Mouse (Mus musculus): ENCODE results near the gene Exosc5.

Exosc5 gene

DNA sequence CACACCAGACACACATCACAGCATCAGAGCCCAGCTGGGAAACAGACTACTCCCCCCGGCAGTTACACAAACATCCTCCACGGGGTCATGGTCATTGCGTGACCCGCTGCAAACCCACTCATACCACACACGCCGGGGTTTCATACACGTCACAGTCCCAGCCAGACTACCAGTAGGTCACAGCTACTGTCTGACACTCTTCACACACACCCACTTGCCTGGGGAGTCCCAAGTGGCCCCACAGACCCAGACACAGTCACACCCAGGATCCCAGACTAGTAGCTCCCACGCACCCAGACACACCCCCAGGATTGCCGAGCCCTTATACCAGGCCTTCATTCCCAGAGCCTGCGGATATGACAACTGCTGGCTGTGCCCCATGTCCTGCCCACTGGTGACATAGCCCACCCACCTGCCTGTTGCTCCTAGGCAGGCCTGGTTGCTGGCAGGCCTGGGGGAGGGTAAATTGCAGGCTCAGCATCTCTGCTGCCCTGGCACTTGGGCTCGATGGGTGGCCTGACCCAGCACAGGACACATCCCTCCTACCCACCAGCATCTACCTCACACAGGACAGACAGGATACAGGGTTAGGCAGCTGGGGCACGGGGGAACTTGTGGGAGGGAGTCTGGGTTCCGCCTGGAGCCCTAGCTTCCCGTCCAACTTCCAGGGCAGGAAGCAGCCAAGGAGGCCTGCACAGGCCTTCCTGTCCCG, 48.8 kb downstream of the Exosc5 start:
- DNase-seq = no peak

DNA sequence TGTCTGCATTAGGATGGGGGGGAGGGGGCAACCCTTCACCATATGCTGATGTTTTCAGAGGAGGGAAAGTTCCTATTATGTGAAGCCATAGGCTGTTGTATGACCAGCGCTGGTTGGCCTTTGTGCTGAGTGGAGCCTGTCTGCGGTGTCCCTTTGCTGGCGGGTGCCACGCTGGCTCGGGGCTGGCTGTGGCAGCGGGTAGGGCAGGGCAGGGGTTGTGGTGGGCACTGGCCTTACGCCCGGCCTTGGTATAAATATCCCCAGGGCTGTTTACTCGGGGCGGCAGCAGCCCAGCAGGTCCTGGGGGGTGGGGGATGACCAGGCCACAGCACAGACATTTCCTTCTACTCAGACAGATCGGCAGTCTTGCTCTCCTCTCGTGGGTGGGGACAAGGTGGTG, 51.0 kb downstream of the Exosc5 start:
- no peak for DNase-seq

DNA sequence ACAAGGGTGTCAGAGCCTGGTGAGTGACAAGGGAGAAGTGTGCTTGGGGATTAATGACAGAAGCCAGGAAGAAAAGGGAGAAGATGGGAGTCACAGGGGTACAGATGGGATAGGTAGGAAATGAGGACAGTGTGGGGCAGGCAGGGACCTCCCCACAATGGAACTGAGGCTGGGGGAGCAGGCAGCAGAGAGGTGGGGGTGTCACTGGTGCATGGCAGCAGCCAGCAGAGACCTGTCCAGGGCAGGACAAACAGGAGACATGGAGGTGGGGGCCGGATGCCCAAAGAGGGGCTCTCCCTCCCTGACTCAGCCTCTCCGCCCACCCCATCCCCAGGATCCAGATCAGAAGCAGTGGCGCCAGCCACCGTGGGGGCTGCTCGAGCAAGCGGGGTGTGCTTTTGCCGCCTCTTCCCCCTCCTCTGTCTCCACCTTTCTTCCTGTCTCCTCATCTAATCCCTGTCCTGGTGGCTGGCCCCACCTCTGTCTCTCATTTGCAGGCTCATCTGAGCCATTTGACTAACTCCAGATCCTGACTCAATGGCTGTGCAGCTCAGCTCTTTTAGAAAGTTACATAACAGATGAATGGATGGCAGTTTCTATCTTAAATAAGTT, 51.7 kb downstream of the Exosc5 start:
- DNase-seq = no peak

DNA sequence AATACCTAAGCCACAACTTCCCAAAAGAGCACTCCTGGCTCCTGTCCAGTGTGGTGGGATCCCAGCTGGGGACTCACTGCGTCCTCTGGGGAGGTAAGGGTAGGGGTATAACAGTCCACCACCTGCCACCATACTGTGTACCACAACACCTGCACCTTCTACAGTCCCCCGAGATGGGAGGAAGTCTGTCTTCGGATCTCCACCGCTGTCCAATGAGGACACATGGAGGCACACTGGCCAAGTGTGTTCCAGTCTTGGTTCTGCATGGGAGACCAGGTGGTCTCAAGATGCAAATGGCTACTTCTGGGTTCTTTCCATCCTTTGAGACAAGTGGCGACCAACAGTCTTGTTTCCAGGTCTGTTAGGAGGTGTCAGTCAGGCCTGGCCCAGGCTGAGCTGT, 52.2 kb downstream of the Exosc5 start:
- DNase-seq = no peak

DNA sequence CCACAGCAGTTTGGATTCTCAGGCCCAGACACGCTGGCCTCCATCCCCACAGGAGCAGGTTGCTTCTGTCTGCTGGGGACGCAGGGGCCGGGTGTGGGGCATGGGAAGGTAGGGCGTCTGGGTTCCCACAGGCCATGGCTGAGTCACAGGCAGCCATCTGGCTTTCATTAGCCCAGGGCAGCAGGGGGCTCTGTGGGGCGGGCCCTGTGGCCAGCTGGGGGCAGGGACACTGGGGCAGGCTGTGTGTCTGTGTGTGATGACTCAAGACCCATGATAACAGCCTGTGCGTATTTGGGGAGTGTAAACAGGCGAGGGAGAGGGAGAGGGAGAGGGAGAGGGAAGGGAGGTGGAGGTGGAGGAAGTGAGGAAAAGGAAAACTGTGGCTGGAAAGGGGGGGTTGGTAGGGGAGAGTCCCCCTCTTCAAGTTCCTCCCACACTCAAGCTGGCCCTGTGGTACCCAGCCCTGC, 52.8 kb downstream of the Exosc5 start:
- peak; percentile 70 for DNase-seq

DNA sequence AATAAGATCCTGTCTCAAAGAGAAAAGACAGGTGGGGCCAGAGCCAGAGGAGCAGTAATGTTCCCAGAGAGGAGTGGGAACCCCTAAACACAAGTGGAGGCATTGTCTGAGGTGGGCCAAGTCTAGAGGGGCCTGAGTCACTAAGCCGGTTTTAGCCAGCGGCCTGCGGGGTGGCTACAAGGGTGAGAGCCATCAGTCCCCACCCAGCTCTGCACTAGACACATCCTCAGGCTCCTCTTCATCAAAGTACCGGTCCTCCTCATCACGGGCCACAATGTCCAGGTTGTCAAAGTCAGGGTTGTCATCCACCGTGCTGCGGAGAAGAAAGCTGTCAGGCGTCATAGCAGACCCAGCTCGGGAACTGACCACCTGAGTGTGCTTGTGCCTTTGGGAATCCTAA, 53.8 kb downstream of the Exosc5 start:
- no peak for DNase-seq

DNA sequence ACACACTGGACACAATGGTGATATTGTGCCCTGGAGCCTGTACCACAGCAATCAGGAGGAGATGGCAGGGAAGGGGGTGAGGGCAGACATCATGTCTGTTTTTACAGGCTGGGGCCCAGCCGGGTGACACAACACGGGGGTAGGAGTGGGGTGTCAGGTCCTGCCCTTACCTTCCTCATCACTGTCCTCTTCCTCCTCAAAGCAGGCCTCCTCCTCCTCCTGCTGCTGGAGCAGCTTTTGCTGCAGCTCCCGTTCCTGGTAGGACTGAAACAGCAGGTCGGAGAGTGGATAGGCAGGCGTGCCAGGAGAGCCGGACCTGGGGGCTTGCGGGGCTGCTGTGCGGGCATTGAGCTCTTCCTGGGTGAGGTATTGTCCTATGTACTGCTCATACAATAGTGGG, 55.6 kb downstream of the Exosc5 start:
- no peak for DNase-seq

DNA sequence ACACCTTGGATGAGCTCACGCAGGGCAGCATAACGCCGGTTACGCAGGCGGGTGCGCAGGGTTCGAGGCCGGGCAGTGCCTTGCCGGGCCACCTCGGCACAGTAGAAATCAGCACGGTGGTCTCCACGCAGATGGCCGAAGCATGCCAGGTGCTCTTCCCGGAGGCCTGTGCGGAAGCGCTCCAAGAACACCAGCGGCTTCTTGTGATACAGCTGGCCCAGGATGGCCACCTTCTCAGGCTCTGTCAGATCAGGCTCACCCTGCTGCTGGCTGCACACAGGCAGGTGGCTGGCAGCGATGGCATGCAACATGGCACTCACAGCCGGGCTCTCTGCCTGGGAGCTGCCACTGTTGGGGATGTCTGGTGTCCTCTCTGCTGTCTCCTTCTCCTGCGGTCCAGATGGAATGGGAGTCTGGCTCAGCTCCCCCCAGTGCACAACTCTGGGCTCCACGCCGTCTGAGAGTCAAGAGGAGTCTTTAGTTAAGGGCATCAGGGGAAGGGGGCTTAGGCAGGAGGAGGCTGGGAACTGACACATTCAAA, 56.8 kb downstream of the Exosc5 start:
- no peak for DNase-seq

DNA sequence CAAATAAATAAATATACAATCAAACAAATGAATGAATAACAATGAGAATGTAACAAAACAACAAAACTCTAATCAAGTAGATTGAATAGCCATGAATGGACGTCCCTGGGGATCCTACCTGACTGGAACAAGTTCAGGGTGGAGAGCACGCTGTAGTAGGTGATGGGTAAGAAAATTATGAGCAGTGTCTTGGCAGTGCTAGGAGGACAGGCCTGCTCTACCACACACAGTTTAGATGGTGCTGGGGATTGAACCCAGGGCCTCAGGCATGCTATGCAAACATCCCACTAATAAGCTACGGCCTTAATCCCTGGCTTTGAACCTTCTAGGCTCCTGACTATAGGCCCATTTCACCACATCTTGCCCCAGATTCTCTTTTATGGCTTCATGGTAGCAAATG, 58.5 kb downstream of the Exosc5 start:
- DNase-seq = no peak

DNA sequence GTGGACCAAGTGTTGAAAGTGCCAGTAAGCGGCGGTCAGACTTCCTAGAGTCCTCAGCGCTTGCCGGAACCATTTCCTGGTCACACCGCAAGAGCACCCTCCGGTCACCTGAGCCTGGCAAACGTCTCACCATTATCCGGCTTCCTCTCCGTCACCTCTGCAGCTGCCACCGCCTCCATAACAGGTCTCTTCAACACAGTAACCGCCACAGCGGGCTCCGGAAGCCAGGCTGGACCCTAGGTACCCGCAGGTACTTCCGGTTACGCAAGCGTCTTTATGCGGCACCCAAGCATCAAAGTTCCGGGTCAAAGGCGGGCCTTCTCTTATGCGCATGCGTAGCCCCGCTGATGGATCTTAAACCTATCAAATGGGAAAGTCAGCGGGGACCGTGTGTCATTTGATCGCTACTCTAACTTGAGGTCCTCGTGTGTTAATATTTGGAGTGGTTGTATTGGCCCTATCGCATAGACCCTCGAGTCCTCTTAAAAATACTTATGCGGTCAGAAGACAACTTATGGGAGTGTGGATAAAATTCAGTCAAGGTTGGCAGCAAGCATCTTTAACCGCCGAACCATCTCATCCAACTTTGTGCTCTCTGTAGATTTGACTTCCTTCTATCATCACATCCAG, 59.9 kb downstream of the Exosc5 start, which contains the start of gene Ccdc97:
Gene Ccdc97, minus strand, starts transcription at position 301 of the 630 bp plus-strand sequence.
- peak; percentile 95 for DNase-seq

DNA sequence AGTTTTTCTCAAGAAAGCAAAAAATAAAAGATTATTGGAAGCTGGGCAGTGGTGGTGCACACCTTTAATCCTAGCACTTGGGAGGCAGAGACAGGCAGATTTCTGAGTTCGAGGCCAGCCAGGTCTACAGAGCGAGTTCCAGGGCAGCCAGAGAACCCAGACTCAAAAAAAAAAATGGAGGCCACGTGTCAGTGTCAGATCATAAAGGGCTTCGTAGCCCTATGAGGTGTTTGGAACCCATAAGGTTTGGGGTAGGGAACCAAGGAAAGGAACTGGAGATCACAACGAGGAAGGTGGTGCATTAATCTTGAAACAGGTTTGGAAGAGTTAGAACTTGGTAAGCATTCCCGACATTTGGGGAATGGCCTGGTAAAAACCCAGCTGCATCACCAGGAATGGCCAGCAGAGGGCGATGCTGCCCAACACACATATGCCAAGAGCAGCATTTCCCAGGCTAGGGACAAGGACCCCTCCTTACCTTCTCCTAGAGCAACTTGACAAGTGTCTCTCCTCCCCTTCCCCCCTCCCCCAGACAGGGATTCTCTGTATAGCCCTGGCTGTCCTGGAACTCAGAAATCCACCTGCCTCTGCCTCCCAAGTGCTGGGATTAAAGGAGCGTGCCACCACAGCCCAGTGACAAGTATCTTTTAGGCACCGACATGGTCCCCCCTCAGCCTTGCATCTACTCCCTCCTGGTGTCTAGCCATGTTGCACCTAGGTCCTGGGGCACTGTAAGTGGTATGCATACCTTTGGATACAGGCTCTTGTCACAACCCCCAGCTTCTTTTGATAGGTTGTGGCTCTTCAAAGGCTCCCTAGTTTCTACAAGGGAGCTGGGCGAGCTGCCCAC, 61.0 kb downstream of the Exosc5 start:
- DNase-seq = peak; percentile 83

DNA sequence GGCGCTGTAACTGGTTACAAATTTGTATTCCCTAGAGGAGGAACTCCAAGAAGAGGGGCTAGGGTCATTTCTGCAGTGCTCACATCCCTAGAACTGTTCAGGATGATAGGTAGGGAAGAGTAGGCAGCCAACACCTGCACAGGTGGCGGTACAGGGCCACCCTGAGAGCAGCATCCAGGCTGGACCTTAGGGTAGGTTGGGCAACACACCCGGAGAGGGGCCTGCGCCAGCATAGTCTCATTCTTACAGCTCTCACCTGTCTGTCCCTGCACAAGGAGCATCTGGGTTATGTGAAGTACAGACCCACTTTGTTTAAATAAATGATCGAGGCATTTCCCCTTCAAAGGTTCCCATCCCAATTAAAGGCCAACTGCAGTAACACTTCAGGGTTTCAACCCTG, 61.8 kb downstream of the Exosc5 start:
- DNase-seq = no peak
